Mouse (Mus musculus) erythroblast, adult 5-6 weeks (primary cell): ENCODE data around the gene Insl5. TPM values are rescaled to one million over a fixed set of nuclear protein-coding genes. Genes with fewer than 3 reads are reported as not detected.

Source experiments
- ATAC-seq: replicated peaks from 2 replicates; pipeline ENCODE4 v1.8.0; 2016; ENCODE audit warnings: moderate number of reproducible peaks, mild to moderate bottlenecking, moderate TSS enrichment, inconsistent platforms; ENCODE audit not compliant: poor library complexity, low FRiP score, severe bottlenecking
- total RNA-seq, 2 experiments: library from RNA; stranded (forward) in 1 of 2; stranded (reverse) in 1 of 2; fragments of 150-400 nt in 1 of 2; fragments of 200-764, 138-1000 nt in 1 of 2; gene quantifications; 2 replicates each; pipeline versions ENCODE4 v1.2.3 to v1.2.4; 2015 to 2017; ENCODE audit warnings: low replicate concordance in 2 of 2

The Insl5 gene
- total RNA-seq (2015; ENCODE audit: low replicate concordance) (not detected in 2 replicates), total RNA-seq (2017; ENCODE audit: low replicate concordance) (not detected in 2 replicates)

DNA sequence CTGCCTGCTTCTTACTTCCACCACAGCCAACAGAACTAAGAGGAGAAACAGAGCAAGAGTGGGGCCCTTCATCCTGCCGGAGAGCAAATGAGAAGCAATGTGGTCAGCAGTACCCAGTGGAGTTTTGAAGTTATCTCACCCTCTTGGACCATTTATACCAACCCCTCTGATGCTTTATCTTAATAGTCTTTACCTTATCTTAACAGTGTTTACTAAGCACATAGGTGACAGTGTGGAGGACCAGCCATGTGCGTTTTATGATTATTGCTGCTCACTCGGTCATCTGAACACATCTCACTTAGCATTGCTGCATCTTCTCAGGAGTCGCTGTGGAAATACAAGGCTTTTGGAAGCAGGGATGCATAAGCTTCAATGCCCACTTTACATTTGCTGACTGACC lies at the start of gene Insl5:
Gene Insl5 (minus strand): TSS at position 222 of the 400 bp plus-strand sequence.
- no peak for ATAC-seq

DNA sequence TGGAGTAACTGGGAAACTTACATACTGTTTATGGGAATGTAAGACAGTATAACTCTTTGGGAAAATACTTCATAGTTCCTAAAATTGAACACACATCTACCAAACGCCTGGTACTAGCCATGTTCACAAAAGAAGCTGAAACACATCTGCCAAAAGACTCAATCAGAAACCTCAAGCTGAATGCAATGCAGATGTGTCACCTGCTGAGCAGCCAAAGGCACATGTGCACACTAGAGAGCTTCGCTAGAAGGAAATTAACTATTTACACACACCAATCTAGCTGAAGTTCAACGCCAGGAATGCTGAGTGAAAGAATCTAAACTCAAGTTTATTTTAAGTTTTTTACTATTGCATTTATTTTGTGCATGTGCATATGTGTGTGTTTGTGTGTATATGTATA lies 44.0 kb upstream of the Insl5 start:
- ATAC-seq = no peak

DNA sequence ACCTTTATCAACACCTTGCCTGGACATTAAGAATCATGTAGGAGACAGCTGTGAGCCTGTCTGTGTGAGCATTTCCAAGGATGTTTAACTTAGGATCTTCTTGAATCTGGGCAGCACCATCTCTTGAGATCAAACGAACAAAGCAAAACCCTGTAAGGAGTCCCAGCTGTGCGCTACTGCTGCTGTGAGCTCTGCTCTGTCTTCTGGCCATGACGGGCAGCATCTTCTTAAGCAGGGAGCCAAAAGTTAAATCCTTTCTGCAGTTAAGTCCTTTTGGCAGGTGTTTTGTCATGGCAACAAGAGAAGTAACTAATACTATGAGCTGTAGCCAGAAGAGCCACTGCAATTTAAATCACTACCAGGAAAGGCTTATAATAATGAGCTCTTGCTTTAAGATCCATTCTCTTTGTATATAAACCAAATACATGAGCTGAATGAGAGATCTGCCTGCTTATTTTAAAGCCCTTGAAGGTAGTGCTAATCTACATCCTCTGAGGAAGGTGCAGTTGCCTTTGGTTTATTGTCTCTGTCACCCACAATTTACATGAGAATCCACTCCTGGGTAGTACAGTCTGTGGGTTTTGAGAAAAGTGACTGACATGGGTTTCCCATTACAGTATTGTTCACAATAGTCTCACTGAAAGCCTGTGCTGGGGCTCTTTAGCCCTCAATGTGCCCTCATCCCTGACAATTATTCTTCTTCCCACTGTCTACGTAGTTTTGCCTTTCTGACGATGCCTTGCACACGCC lies 41.4 kb upstream of the Insl5 start:
- ATAC-seq = no peak

DNA sequence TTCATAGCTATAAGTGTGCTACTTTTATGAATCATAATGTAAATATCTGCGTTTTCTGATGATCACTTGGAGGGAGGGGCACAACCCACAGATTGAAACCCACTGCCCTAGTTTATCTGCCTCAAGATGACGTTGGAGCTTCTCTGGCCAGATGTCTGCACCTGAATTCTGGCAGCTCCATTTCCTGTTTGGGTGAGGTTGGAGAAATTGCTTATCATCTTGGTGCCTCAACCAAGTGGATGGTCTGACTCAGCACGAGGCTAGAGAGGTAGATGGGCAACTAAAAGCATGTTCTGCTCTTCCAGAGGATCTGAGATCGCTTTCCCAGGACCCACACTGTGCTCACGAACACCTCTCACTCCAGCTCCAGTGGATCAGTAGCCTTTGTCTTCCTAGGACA lies 38.3 kb upstream of the Insl5 start:
- no peak for ATAC-seq

DNA sequence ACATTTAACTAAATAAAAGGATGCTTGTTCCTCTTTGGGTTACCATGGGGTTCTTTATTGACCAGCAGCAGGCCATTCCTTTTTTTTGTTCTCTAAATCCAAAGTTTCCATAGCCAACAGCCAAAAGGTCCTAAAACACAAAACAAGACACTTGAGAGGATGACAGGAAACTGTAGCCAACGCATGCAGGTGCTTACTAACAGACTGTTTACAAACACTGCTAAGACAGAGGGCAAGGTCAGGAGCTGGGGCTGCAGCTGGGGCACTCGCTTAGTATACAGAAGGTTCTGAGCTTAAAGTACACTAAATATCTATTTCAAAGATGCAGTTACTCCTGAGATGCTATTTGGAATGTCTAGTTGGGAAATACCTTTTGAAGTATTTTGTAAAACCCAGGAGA lies 37.8 kb upstream of the Insl5 start:
- ATAC-seq = no peak

DNA sequence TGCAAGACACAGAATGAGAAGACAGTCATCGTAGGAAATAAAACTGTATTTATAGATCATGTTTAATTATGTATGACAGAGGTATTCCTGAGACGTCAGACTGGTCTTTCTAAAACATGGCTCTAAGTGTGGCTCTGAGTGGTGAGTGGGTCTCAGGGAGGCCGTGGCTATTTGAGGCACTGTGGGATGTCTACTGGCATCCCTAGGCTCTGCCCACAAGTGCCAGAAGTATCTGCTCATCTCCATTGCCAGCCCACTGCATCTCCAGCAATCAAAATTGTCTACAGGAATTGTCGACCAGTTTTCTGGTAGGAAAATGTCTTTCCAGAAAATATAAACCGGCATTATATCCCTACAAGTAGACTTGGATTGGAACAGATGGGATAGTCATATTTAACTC lies 30.3 kb upstream of the Insl5 start:
- no peak for ATAC-seq

DNA sequence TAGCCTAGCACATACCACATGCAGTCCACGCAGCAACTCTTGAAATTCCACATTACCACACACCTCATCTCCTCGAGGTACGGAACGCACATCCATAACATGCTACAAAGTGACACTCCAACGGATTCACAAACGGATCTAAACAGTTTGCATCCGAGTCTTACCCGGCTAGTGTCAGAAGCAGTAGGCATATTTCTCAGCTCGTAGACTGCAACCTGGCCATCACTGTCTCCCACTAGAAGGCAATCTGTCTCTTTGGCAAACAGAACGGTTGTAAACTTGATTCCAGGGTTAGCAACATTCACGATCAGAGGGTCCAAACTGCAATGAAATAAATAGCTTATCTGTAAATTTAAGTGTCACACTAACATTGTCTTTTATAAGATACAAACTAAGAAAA lies 21.4 kb upstream of the Insl5 start:
- no peak for ATAC-seq

DNA sequence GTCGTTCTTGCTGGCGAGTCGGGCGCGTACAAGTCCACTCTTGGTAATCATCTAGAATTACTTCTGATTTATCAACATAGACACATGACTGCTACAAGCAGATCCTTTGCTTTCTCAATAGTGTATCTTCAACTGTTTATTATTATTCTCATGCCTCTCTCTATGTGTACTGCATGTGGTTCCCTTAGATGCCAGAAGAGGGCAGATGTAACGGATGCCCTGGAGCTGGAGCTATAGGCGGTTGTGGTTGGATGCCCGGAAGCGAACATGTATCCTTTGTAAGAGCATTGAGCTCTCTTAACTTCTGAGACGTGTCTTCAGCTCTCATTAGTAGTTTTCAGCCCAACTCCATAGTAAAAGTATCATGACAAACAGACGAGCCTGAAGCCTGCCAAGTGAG lies 16.4 kb upstream of the Insl5 start:
- ATAC-seq = no peak

DNA sequence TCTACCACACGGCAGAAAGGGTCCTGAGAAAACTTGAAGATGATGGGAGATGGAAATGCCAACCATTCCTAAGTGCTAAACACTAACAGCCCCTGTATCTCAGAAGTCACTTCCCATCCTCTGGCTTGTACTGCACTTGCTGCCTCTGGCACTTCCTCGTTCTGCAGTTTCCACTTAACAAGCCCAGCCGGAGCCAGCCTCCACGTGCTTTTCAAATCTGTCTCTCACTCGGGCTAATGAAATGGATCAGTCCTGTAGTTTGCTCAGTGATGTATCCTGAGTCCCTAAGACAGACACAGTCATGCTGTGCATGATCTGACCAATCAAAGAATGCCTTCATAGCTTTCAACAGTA lies 13.2 kb upstream of the Insl5 start:
- ATAC-seq = no peak

DNA sequence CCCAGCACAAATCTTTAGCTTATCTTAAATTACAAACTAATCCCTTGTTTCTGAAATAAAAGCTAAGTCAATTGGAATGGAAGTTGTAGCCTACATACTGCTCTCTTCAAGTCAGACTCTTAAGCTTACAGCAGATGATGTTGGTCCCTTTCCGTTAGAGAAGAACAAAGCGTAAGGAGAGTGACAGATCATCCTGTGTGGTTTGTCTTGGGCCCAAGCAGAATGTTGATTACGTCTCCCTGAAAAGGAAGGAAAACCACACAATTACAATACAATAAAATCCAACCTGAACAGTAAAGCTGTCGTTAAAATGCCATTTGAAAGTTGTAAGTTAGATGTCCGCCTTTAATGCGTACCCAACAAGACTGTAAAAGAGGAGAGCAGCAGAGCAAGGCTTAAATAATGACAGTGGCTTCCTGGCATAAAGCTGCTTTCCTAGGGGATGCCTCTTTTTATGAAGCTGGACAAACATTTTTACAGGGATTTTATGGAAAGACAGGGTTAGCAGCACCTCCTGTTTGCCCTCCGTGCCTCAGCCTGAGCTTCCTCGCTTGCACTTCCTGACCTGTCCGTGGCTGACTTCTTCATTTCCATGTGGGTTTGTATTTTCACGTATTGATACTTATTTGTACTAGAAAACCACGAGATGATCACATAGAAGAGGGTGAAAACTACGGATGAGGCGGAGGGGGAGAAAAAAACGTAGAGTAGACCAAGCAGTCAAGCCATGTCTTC lies 12.6 kb upstream of the Insl5 start:
- no peak for ATAC-seq

DNA sequence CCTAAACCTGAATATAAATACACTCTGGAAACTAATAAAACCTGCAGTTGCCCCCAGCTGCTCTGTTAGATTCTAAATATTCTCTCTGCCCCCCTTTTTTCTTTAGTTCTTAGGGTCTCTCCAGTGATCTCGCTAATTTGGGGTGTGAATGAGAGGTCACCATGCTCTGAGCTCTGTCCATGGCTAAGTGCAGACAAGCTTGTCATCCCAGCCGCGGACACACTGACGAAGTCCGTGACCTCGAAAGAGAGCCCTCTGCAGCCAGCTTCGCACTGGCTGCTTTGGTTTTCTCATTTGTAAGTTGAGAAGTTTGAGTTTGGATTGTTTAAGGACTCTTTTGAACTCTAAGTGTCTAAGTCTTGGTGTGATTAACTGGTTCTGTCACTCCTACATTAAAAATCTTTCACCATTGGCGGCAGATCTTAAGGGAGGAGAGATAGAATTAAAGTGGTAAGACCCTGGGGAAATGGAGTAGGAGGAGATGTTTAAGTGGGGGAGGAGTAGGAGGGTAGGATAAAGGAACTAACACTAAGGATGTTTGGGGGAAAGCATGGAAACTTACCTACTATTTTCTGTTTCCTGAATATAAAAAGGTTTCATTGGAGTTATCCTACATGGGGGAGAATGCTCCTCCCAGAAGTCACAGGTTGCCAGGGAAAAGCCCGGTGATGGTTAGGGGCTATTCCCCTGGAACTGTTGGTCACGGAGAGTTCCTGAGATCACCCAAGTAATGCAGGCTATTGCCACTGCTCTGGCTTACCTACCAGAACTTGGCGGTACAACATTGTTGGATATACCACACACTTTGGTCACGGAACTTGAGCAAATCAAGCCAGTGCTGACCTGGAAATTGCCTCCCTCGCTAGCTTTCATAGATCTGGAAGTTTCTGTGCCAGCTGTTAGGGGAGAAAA lies 1.8 kb upstream of the Insl5 start:
- no peak for ATAC-seq

DNA sequence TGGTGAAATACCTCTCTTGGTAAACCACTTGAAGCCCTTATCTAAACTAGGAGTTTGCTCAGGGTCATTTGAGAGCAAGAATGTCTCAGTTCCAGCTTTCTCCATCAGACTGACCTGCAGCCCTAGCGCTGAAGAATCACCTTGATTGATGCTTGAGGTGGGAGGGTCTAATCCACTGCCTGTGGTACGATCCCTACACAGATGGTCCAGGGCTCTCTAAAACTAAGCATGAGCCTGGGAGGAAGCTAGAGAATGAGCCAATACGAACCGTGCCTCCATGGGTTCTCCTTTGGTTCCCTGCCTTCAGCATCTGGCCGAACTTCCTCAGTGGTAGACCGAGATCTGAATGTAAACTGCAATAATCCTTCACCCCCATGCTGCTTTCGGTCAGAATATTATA lies 1.1 kb upstream of the Insl5 start:
- ATAC-seq = no peak

DNA sequence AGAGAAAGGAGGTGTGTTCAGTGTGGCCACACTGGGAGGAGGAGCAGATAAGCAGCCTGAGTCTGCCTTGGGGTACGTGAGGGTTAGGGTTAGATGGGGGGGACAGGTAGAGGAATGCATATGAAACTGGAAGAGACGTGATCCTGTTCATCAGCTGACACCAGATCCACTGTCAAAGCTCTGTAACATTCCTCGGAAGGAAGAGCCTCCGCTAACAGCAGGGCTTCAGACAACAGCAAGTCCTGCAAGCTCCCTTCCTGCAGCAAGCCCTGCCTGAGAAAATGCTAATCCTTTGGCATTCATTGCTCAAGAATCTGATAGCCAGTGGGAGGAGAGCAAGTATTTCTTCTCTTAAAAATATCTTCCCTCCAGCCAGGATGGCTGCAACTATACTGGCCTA lies 13.2 kb downstream of the Insl5 start:
- ATAC-seq = no peak

DNA sequence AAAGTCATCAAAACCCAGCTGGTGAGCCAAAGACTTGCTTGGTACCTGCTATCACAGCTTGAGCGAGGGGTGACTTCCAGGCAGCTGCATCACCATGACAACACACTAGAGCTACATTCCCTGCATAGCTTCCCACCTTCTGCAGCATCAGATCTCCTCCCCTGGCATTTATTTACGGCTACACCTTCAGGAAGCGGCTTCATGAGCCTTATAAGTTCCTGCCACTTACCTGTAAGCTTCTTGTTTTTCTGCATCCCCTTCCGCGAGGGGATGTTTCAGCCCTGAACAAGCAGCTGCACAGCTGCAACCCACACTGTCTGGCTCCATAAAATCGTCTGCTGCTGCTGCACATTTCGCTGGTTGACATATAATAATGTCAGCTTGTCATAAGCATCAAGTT lies 14.8 kb downstream of the Insl5 start:
- ATAC-seq = no peak

DNA sequence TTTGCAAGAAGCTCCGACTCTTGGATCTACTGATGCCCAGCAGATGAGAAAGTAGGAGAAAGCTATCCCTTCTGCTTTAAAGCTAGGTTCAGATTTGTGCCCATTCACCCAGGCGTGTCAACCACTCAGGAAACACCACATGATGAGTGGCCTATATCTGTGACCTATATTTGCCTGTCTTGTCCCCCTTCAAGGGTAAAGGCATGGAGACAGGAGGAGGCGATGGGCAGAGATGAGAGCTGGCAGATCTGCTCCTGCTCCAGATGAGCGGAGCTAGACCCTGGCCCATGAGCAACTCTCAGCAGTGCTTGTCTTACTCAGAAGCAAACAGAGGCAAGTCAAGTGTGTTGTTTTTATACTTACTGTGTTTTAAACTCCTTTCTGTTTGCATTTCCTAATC lies 15.9 kb downstream of the Insl5 start:
- ATAC-seq = no peak

DNA sequence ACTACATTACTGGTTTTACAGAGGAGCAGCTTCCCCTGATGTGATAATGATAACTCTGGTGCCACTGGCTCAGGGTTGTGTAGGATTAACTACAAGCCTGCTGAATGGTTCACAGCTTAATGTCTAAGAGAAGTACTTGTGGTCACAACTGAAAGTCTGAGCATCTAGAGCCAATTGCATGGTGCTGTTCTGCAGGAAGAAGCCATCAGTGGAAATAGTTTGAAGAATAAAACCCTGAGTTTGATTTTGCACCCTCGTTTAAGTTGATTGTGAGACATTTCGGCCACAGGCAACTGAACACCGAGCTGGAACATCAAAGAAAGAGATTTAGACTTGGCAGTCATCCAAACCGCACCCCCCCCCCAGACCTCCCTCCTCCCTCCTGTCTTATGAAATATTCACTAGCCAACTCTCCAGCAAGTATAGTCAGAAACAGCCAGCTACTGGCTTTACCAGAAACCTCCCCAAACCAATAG lies 19.7 kb downstream of the Insl5 start:
- ATAC-seq = no peak

DNA sequence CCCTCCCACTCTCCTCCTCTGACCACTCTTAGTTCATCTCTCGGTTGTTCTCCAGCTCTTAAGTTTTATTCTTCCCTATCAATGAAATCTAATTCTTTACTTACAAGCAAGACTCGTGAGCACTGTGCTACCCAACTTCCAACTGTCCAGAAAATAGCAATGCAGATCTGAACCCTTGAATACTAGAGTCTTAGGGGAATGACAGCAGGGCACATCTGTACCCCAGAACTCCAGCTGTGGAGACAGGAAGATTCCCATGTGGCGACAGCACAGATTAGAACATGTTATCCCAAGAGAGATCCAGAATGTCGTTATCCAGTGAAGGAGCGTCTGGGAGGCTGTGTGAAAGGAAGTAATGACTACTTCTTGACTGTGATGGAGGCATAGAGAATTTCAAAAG lies 20.4 kb downstream of the Insl5 start:
- no peak for ATAC-seq

DNA sequence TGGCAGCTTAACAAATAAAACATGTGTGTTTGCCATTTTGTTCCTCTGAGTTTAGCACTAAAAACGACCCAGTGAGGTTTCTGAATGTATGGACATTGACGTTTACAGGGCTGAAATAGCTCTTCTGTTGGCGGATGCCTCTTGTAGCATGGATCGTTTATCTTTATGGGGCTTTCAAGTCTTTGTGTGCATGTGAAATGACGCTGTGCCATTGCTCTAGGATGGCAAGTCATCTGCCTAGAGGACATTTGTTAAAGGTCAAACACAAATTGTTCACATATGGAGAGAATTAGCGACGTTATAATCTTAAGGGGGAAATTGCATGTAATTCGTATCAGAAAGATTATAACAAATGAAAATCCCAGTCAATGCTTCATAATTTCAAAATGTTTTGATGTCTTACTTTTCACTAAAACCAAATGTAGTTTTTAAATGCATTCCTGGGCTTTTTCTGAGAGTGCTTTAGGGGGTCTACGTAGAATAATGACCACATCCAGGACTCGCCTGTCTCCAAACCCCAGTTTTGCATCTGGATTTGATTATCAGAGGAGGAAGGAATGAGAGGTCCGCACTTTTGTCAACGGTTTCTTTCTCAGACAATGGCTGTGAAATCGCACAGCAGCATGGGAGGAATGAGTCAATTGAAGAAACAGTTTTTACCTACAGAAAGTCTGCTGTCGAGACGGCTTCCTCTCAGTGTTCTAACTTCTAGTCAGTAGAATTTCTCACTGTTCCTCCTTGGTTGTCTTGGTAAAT lies 21.3 kb downstream of the Insl5 start:
- ATAC-seq = no peak

DNA sequence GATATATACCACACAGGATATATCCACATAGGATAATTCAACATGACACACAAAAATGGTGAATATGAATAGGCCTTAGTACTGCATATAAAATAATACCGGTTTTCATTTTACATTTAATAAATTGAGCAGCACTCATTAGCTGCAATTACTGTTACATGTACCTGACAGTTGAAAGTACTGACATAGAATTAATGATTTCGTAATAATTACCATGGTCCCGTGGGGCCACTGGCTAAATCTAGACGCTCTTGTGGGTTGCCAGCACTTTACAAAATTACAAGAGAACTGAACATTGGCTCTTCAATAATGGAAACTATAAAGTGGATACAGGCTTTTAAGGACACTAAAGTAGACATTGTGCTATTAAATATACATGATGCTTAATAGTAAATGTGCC lies 22.0 kb downstream of the Insl5 start:
- ATAC-seq = no peak

DNA sequence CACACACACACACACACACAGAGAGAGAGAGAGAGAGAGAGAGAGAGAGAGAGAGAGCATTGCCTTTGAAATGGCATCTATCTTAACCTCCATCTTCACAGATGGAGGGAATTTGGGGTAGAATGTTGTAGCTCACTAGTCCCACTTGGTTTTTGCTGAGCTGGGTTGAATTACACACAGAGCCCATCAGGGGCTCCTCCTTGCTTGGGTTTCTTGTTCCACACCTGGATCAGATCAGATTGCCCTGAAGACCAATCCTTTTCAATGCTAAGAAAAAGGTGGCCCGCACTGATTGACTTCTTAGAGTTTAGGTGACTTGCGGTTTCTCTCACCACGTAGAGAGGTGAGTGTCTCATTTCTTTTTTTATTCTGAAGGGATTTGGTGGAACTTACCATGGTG lies 35.0 kb downstream of the Insl5 start:
- no peak for ATAC-seq
